Mouse (Mus musculus) liver, embryonic 15.5 days (tissue): Measurements from ENCODE around the gene Serpinb6b. TPM values are rescaled to one million over a fixed set of nuclear protein-coding genes. Genes with fewer than 3 reads are reported as not detected.

Experiments used
- polyA plus RNA-seq: library from polyadenylated mRNA; unstranded; fragments of >200 nt; fragmentation: Nextera tagmentation; extraction: Ambion mirVana; gene quantifications from 2 replicates; pipeline ENCODE4 v1.2.1, GENCODE M21; 2015

Serpinb6b gene
- polyA plus RNA-seq, 1 experiment from 2014 or later = 4.6 TPM

Other genes with a start within 250 kb of the Serpinb6b start
- 0.22 and 0.44 TPM in 2 replicates for gene Mylk4, start 181.3 kb upstream of the Serpinb6b start, polyA plus RNA-seq
- gene Wrnip1, start 163.2 kb upstream of the Serpinb6b start, polyA plus RNA-seq = 10.3 and 15.2 TPM in 2 replicates
- gene D930007J09Rik, start 162.4 kb upstream of the Serpinb6b start, polyA plus RNA-seq = not detected in 2 replicates
- gene Serpinb1a, start 114.0 kb upstream of the Serpinb6b start, polyA plus RNA-seq = 36.4 and 44.1 TPM in 2 replicates
- gene Serpinb1c, start 67.0 kb upstream of the Serpinb6b start, polyA plus RNA-seq = not detected in 2 replicates
- gene Serpinb9, start 38.0 kb downstream of the Serpinb6b start, polyA plus RNA-seq = 1.8 and 1.9 TPM in 2 replicates
- gene Serpinb9b, start 62.2 kb downstream of the Serpinb6b start, polyA plus RNA-seq = not detected in 2 replicates
- 0.07 TPM in 1 of 2 replicates, not detected in the other for gene Serpinb1b, start 113.4 kb downstream of the Serpinb6b start, polyA plus RNA-seq
- gene Serpinb9c, start 194.5 kb downstream of the Serpinb6b start, polyA plus RNA-seq = not detected in 2 replicates
- not detected in 2 replicates for gene Serpinb9d, start 227.8 kb downstream of the Serpinb6b start, polyA plus RNA-seq